In the genomic region with DNA sequence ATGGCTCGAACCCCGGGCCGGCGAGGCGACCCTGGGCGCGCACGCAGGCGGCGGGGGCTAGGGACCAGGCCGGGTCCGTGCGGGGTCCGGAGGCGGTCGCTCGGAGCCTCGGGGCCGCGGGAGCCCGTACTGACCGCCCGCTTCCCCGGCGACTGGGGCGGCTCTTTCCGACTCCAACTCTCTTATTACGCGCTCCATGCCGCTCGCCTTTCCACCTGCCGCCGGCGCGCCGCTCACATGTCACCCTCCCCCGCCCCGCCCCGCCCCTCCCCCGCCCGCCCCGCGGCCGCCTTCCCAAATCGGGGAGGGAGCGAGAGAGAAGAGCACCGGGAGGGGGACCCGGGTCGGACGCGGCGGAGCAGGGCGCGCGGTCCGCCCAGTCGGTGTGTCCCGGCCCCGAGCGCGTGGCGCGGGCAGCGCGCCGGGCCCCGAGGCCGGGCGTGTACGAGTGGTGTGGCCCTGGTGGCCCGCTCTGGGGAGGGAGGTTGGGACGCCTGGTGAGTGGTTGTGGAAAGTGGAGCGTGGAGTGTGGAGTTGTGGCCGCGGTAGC, we compare ENCODE assay signal across 8 mouse cellular contexts. TPM values are rescaled to one million over a fixed set of nuclear protein-coding genes. Genes with fewer than 3 reads are reported as not detected.
DNase-seq lines count a peak whose midpoint lies in the region; ATAC-seq lines count a peak whose summit lies in the region.

No protein-coding gene starts in this region.

- H3K4me2 ChIP-seq in intestine, embryonic 16.5 days (ENCODE audit: low read depth, low read length): peak overlapping the region; percentile 100
- H3K4me2 ChIP-seq in midbrain, embryonic 11.5 days: peak overlapping the region; percentile 96

- H3K27me3 ChIP-seq in intestine, embryonic 16.5 days (replicated peaks; ENCODE audit: control insufficient read depth, insufficient read depth, low read length): peaks cover 46% of the 10 kb centered on the region
- H3K27me3 ChIP-seq in midbrain, embryonic 11.5 days (ENCODE audit: control insufficient read depth, insufficient read depth, low read length): peaks cover 48% of the 10 kb centered on the region

- H3K27ac ChIP-seq in intestine, embryonic 16.5 days (ENCODE audit: low read length): no peak overlapping the region
- H3K27ac ChIP-seq in midbrain, embryonic 11.5 days (ENCODE audit: low read depth, low read length): no peak overlapping the region

- peak overlapping the region; percentile 70 for H3K4me3 ChIP-seq in intestine, embryonic 16.5 days (ENCODE audit: low read length)
- peak overlapping the region; percentile 54 for H3K4me3 ChIP-seq in midbrain, embryonic 11.5 days (ENCODE audit: low read depth, low read length)

- under 1% methylated on average over 40 of the region's 75 CpGs for WGBS in intestine, embryonic 16.5 days
- under 1% methylated on average over 55 of the region's 75 CpGs for WGBS in midbrain, embryonic 11.5 days

- peak; percentile 41 to 42 for DNase-seq in cerebellum, postnatal 14 days
- no peak for DNase-seq in cerebellum, adult 11-12 months
- DNase-seq in Muller cell, postnatal 12 days (ENCODE audit: inconsistent ontology term): peak; percentile 64
- peak; percentile 44 for DNase-seq in gastrocnemius, adult 18-20 months (ENCODE audit: low spot score)
- peak; percentile 94 for DNase-seq in midbrain, embryonic 11.5 days (ENCODE audit: low spot score, missing footprints)
- no peak for DNase-seq in thymus, adult 18-20 months
- no peak for DNase-seq in layer of hippocampus, adult 18-20 months (ENCODE audit: low spot score in 2 of 2)

- peak overlapping the region; percentile 66 for H3K9ac ChIP-seq in intestine, embryonic 16.5 days (ENCODE audit: low read depth, low read length)
- peak overlapping the region; percentile 67 for H3K9ac ChIP-seq in midbrain, embryonic 11.5 days (ENCODE audit: low read length)

- peak; percentile 54 for ATAC-seq in intestine, embryonic 16.5 days
- peak; percentile 65 for ATAC-seq in midbrain, embryonic 11.5 days (ENCODE audit: low FRiP score)

- no peaks in the 10 kb centered on the region for H3K9me3 ChIP-seq in intestine, embryonic 16.5 days (ENCODE audit: control insufficient read depth, low read length)
- H3K9me3 ChIP-seq in midbrain, embryonic 11.5 days (ENCODE audit: control insufficient read depth, low read length): no peaks in the 10 kb centered on the region

- H3K36me3 ChIP-seq in intestine, embryonic 16.5 days (ENCODE audit: control insufficient read depth, insufficient read depth, low read length): no peaks in the 10 kb centered on the region
- no peaks in the 10 kb centered on the region for H3K36me3 ChIP-seq in midbrain, embryonic 11.5 days (ENCODE audit: control insufficient read depth, insufficient read depth, low read length)

- peaks cover 8% of the 10 kb centered on the region; the same call in 1 of the 2 replicates for H3K4me1 ChIP-seq in intestine, embryonic 16.5 days (ENCODE audit: control insufficient read depth, insufficient read depth, low read length)
- peaks cover 9% of the 10 kb centered on the region for H3K4me1 ChIP-seq in midbrain, embryonic 11.5 days (ENCODE audit: control insufficient read depth, insufficient read depth, low read length)

RNA-seq across cellular contexts. Expression of a gene that starts 1.1 kb away (rescaled TPM):
- 10 to 100 TPM; 14.2 to 17.0 TPM for total RNA-seq in gastrocnemius, adult 18-20 months (2021)
- 2.0 and 2.3 TPM in 2 replicates for polyA plus RNA-seq in intestine, embryonic 16.5 days (2015; fragmentation: Nextera tagmentation; extraction: Ambion mirVana)
- 1.9 and 2.3 TPM in 2 replicates for polyA plus RNA-seq in midbrain, embryonic 11.5 days (2014; fragmentation: Nextera tagmentation; extraction: Ambion mirVana)
- 1 to 10 TPM; 3.7 to 4.4 TPM for total RNA-seq in layer of hippocampus, adult 18-20 months (2021)

Comparison
In these comparisons a context has a peak if more than half of its experiments do, and no peak if none do; other contexts are left out.
1. DNase-seq: peak in cerebellum, postnatal 14 days (2 of 2), Muller cell, postnatal 12 days (single experiment), gastrocnemius, adult 18-20 months (single experiment) and midbrain, embryonic 11.5 days (single experiment); none in cerebellum, adult 11-12 months (single experiment), thymus, adult 18-20 months (0 of 2) and layer of hippocampus, adult 18-20 months (0 of 2).